Mouse (Mus musculus) CH12.LX (cell line): Measurements from ENCODE around the gene Nefh. TPM values are rescaled to one million over a fixed set of nuclear protein-coding genes. Genes with fewer than 3 reads are reported as not detected.

ENCODE experiments used
- DNase-seq: peaks from one replicate; pipeline ENCODE4 v3.0.0-alpha.2; 2013; ENCODE audit errors: extremely low read depth
- H3K27ac ChIP-seq: 2 replicates; pipeline ENCODE4 v1.5.1; 2012; ENCODE audit warnings: low read depth, mild to moderate bottlenecking, control low read depth, moderate library complexity; ENCODE audit not compliant: insufficient read depth
- H3K27me3 ChIP-seq: replicated peaks from 2 replicates; pipeline ENCODE3; 2012; ENCODE audit warnings: inconsistent platforms
- H3K36me3 ChIP-seq, 2 experiments: replicated peaks in 1 of 2; 2 replicates each; pipeline versions ENCODE3 to v1.6.1; 2012; ENCODE audit warnings: inconsistent platforms in 1 of 2, low read length in 1 of 2, mild to moderate bottlenecking in 1 of 2, mixed read lengths in 1 of 2, moderate library complexity in 1 of 2; ENCODE audit not compliant: control insufficient read depth in 1 of 2, insufficient read depth in 1 of 2
- H3K4me1 ChIP-seq, 2 experiments: 2 replicates each; pipeline ENCODE4 v1.6.1; 2012; ENCODE audit warnings: inconsistent platforms in 1 of 2, moderate library complexity in 1 of 2; ENCODE audit not compliant: insufficient read depth in 2 of 2, control insufficient read depth in 1 of 2
- H3K4me2 ChIP-seq: 2 replicates; pipeline ENCODE4 v1.6.1; 2012; ENCODE audit warnings: low read depth, mild to moderate bottlenecking, control low read depth; ENCODE audit not compliant: poor library complexity, insufficient read depth, severe bottlenecking
- H3K4me3 ChIP-seq, 3 experiments: fragments of 150-350 bp in 1 of 3; sonication (generic) in 1 of 3; replicated peaks in 1 of 3; 2 replicates each; pipeline versions ENCODE3 to v1.5.1; 2011 to 2012; ENCODE audit warnings: low read depth in 2 of 3, low read length in 2 of 3, mild to moderate bottlenecking in 2 of 3, moderate library complexity in 2 of 3, control low read depth in 1 of 3, improper control_type of control experiment in 1 of 3, inconsistent platforms in 1 of 3, mixed read lengths in 1 of 3; ENCODE audit not compliant: poor library complexity in 1 of 3
- H3K79me2 ChIP-seq: replicated peaks from 2 replicates; pipeline ENCODE4 v1.6.1; 2012; ENCODE audit warnings: mild to moderate bottlenecking, moderate library complexity; ENCODE audit not compliant: control insufficient read depth, poor library complexity, insufficient read depth, severe bottlenecking; ENCODE audit errors: extremely low read depth
- H3K9ac ChIP-seq: 2 replicates; pipeline ENCODE4 v1.6.1; 2012; ENCODE audit warnings: low read depth, mild to moderate bottlenecking, control low read depth, moderate library complexity; ENCODE audit not compliant: insufficient read depth
- H3K9me3 ChIP-seq: replicated peaks from 2 replicates; pipeline ENCODE3; 2012; ENCODE audit warnings: low read length, inconsistent platforms, mixed read lengths
- CHD2 ChIP-seq: IDR thresholded peaks from 2 replicates; pipeline ENCODE4 v1.6.1; 2011; ENCODE audit warnings: low read length, improper control_type of control experiment
- CTCF ChIP-seq, 2 experiments: IDR thresholded peaks in 1 of 2; conservative IDR thresholded peaks in 1 of 2; 2 replicates each; pipeline ENCODE4 v1.5.1; 2011 to 2012; ENCODE audit warnings: low read depth in 2 of 2, low read length in 2 of 2, improper control_type of control experiment in 1 of 2, inconsistent platforms in 1 of 2, mild to moderate bottlenecking in 1 of 2, moderate library complexity in 1 of 2
- E2F4 ChIP-seq: IDR thresholded peaks from 2 replicates; pipeline ENCODE4 v1.6.1; 2011; ENCODE audit warnings: low read depth, low read length, improper control_type of control experiment; ENCODE audit not compliant: insufficient replicate concordance
- ELF1 ChIP-seq: IDR thresholded peaks from 2 replicates; pipeline ENCODE4 v1.6.1; 2014; ENCODE audit warnings: low read depth, mild to moderate bottlenecking, inconsistent platforms, low read length, improper control_type of control experiment
- EP300 ChIP-seq: IDR thresholded peaks from 2 replicates; pipeline ENCODE4 v1.6.1; 2011; ENCODE audit warnings: low read length, improper control_type of control experiment
- ETS1 ChIP-seq: conservative IDR thresholded peaks from 2 replicates; pipeline ENCODE4 v1.6.1; 2012; ENCODE audit warnings: low read depth, mild to moderate bottlenecking, inconsistent platforms, low read length, improper control_type of control experiment, moderate library complexity
- GABPA ChIP-seq: IDR thresholded peaks from 2 replicates; pipeline ENCODE4 v1.6.1; 2012; ENCODE audit warnings: low read depth, low read length, improper control_type of control experiment, inconsistent platforms; ENCODE audit not compliant: insufficient replicate concordance
- MAFK ChIP-seq: IDR thresholded peaks from 2 replicates; pipeline ENCODE4 v1.6.1; 2011; ENCODE audit warnings: low read length, improper control_type of control experiment; ENCODE audit not compliant: insufficient replicate concordance
- MAX ChIP-seq: IDR thresholded peaks from 2 replicates; pipeline ENCODE4 v1.6.1; 2011; ENCODE audit warnings: low read length, improper control_type of control experiment
- MAZ ChIP-seq: IDR thresholded peaks from 2 replicates; pipeline ENCODE4 v1.6.1; 2012; ENCODE audit warnings: low read depth, mild to moderate bottlenecking, inconsistent platforms, low read length, improper control_type of control experiment, moderate library complexity
- MXI1 ChIP-seq: IDR thresholded peaks from 2 replicates; pipeline ENCODE4 v1.6.1; 2011; ENCODE audit warnings: mild to moderate bottlenecking, low read depth, low read length, improper control_type of control experiment
- NELFE ChIP-seq: IDR thresholded peaks from 2 replicates; pipeline ENCODE4 v1.6.1; 2011; ENCODE audit warnings: low read depth, low read length, improper control_type of control experiment
- PAX5 ChIP-seq: IDR thresholded peaks from 2 replicates; pipeline ENCODE4 v1.6.1; 2012; ENCODE audit warnings: low read length, inconsistent platforms, mixed read lengths
- POLR2A ChIP-seq: IDR thresholded peaks from 2 replicates; pipeline ENCODE4 v1.6.1; 2011; ENCODE audit warnings: low read depth, mild to moderate bottlenecking, improper control_type of control experiment, low read length
- POLR2AphosphoS2 ChIP-seq: IDR thresholded peaks from 2 replicates; pipeline ENCODE4 v1.6.1; 2011; ENCODE audit warnings: low read depth, low read length, improper control_type of control experiment
- RAD21 ChIP-seq: IDR thresholded peaks from 2 replicates; pipeline ENCODE4 v1.6.1; 2011; ENCODE audit warnings: low read depth, mild to moderate bottlenecking, low read length, improper control_type of control experiment, moderate library complexity
- SIN3A ChIP-seq: IDR thresholded peaks from 2 replicates; pipeline ENCODE4 v1.6.1; 2012; ENCODE audit warnings: low read length, improper control_type of control experiment, inconsistent platforms
- SMC3 ChIP-seq: IDR thresholded peaks from 2 replicates; pipeline ENCODE4 v1.6.1; 2011; ENCODE audit warnings: low read depth, low read length, improper control_type of control experiment
- USF1 ChIP-seq: IDR thresholded peaks from 2 replicates; pipeline ENCODE4 v1.6.1; 2014; ENCODE audit warnings: low read depth, mild to moderate bottlenecking, inconsistent platforms, low read length, improper control_type of control experiment
- ZKSCAN1 ChIP-seq: IDR thresholded peaks from 2 replicates; pipeline ENCODE4 v1.6.1; 2012; ENCODE audit warnings: low read depth, inconsistent platforms, low read length, improper control_type of control experiment, borderline replicate concordance
- ZMIZ1 ChIP-seq: IDR thresholded peaks from 2 replicates; pipeline ENCODE4 v1.6.1; 2012; ENCODE audit warnings: low read depth, mild to moderate bottlenecking, inconsistent platforms, low read length, improper control_type of control experiment
- dilution Hi-C: fragments of 300-500 bp; cut with MboI; formaldehyde crosslinking; loops from 2 replicates; pipeline ENCODE4 v1.14.3; 2020; ENCODE audit warnings: low sequenced_read_pairs; ENCODE audit not compliant: extremely low pct_unique_long_range_greater_than_20kb, extremely low pct_ligation_motif_present
- in situ Hi-C: fragments of 300-500 bp; cut with MboI; formaldehyde crosslinking; loops from 3 replicates; pipeline ENCODE4 v1.14.3; 2019; ENCODE audit warnings: low sequenced_read_pairs, low pct_ligation_motif_present, low pct_unique_long_range_greater_than_20kb, mixed read lengths
- polyA plus RNA-seq: library from polyadenylated mRNA; unstranded; fragments of >175 nt; gene quantifications from 2 replicates; pipeline ENCODE4 v1.2.1, GENCODE M21; 2012; ENCODE audit warnings: low read depth; ENCODE audit not compliant: insufficient read length
- total RNA-seq, 2 experiments: library from RNA; depleted of rRNA; stranded (reverse); fragments of 300-350 nt in 1 of 2; fragments of >200 nt in 1 of 2; gene quantifications; 2 replicates each; pipeline ENCODE4 v1.2.3; 2012 to 2014

The Nefh gene
- total and polyA plus RNA-seq, 3 experiments = 0.06 TPM; not detected in 2

GRCm38 (mm10) chr11:4975623-4976022 is 27.8 kb upstream of the Nefh start:
- TF ChIP-seq SIN3A (peak; percentile 29; the same call in 1 of the 2 replicates), ETS1 (no peak), E2F4 (0 out of 2 replicates have a peak, but pooled peaks have one; percentile 19), SMC3 (peak; percentile 85), RAD21 (peak; percentile 94), CTCF (conservative IDR thresholded peaks at IDR 0.05 in 1 of 2, IDR thresholded peaks at IDR 0.05 in 1 of 2; ENCODE audit: low read depth in 2 of 2, low read length in 2 of 2) (peak; percentile 89 to 97), ELF1 (no peak)
- Histone ChIP-seq H3K4me1 (peaks cover 0 to 28% of the 10 kb centered on the region in 2 experiments; a peak in 2 of 4 replicates), H3K9me3 (peaks cover 4% of the 10 kb centered on the region), H3K79me2 (no peaks in the 10 kb centered on the region), H3K4me3 (no peak overlapping the region), H3K27me3 (no peaks in the 10 kb centered on the region), H3K4me2 (no peak overlapping the region), H3K9ac (no peak overlapping the region), H3K36me3 (no peaks in the 10 kb centered on the region), H3K27ac (no peak overlapping the region)
- dilution Hi-C loops = no loop called here
- peak; percentile 91 for DNase-seq
- in situ Hi-C loops = loop anchor here (5.0 kb wide), 1 partner anchor 58 kb away; no protein-coding TSS in a partner anchor

GRCm38 (mm10) chr11:4974376-4975122 is 26.7 kb upstream of the Nefh start:
- Histone ChIP-seq H3K79me2 (no peaks in the 10 kb centered on the region), H3K4me2 (no peak overlapping the region), H3K9ac (no peak overlapping the region), H3K4me1 (peaks cover 0 to 28% of the 10 kb centered on the region in 2 experiments; a peak in 2 of 4 replicates), H3K36me3 (no peaks in the 10 kb centered on the region), H3K27me3 (no peaks in the 10 kb centered on the region), H3K9me3 (peaks cover 4% of the 10 kb centered on the region), H3K27ac (no peak overlapping the region), H3K4me3 (no peak overlapping the region)
- dilution Hi-C loops = no loop called here
- TF ChIP-seq POLR2AphosphoS2 (no peak), NELFE (no peak), MAFK (no peak), GABPA (no peak), E2F4 (no peak), CHD2 (no peak), USF1 (no peak), MAX (no peak), MXI1 (no peak), SIN3A (no peak), EP300 (no peak), MAZ (no peak), ZKSCAN1 (no peak), ELF1 (no peak), POLR2A (no peak), SMC3 (no peak), ZMIZ1 (no peak), PAX5 (no peak)
- DNase-seq = no peak
- in situ Hi-C loops = loop anchor here (5.0 kb wide), 1 partner anchor 57 kb away; no protein-coding TSS in a partner anchor
